Mouse (Mus musculus) cerebral cortex, adult 2 months (tissue): ENCODE measurements around the gene Gstt2.

Source experiments
- WGBS: fragments of 180-500 bp; shearing (Covaris S2); methylation state at CpG from one replicate; pipeline ENCODE4 v1.1.7; 2018; 5-methylcytosine and 5-hydroxymethylcytosine counted together

Gstt2 gene

DNA sequence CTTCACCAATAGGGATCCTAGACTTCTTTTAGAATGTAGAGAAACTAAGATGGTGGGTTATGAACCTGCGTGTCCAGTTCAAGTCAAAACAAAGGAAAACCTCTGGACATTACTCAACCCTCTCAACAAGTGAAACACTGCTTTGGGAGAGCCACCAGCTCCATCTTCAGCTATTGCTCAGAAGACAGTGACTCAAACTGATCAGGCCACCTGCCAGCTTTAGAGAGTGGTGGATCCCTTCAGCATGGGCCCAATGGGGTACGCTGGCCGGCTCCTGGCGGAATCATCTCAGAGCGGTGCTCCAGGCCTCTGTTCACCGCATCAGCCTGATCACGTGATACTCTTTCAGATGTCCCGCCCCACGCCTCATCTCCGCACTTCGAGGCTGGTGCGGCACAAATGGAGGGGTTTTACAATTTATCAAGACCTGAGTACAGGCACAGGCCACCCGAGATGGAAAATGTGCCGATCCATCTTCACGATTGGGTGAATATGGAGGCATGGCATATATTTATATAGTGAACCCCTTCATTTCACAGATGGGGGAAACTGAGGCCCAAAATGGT lies 18.3 kb upstream of the Gstt2 start:
- WGBS = 87% methylated on average over 15 of the region's 15 CpGs

DNA sequence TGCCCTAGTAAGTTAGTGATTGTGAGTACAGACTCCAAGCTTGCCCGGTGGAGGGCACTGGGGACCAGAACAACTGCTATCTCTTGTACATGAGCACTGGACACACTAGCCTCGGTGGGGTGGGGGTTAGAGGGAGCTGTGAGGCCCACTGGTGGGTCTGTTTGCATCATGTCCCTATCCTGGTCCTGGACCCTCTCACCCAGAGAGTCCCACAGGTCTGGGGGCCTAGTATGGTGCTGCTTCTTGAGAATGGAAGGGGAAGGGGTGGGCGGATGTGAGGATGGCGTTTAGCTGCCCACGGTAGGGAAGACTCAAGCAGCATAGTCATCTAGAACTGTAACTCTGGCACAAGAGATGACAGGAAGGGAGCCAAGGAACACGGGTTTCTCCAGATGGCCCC lies 17.6 kb upstream of the Gstt2 start:
- WGBS = 57% methylated on average over 6 of the region's 6 CpGs

- WGBS = 61% methylated on average over 5 of the region's 5 CpGs
Measured at GRCm38 (mm10) chr10:75854096-75854495, 16.9 kb upstream of the Gstt2 start.

DNA sequence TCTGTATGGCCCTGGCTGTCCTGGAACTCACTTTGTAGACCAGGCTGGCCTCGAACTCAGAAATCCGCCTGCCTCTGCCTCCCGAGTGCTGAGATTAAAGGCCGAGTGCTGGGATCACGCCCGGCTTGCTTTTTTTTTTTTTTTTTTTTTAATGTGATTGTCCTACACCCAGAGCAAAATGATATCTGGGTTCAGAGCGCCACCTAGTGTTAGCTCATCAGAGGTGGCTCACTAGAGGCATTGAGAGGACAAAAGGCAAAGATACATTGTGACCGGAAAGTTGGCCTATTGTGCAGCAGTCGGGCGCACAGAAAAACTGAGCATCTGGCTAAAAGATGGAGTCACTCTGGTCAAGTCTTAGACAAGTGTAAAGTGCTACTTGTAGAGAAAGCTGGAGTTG lies 16.2 kb upstream of the Gstt2 start:
- 12% methylated on average over 10 of the region's 10 CpGs for WGBS

- 97% methylated on average over 12 of the region's 12 CpGs for WGBS
Measured at GRCm38 (mm10) chr10:75852539-75853125, 15.4 kb upstream of the Gstt2 start.

- 60% methylated on average over 3 of the region's 3 CpGs for WGBS
Measured at GRCm38 (mm10) chr10:75851681-75852080, 14.5 kb upstream of the Gstt2 start.

DNA sequence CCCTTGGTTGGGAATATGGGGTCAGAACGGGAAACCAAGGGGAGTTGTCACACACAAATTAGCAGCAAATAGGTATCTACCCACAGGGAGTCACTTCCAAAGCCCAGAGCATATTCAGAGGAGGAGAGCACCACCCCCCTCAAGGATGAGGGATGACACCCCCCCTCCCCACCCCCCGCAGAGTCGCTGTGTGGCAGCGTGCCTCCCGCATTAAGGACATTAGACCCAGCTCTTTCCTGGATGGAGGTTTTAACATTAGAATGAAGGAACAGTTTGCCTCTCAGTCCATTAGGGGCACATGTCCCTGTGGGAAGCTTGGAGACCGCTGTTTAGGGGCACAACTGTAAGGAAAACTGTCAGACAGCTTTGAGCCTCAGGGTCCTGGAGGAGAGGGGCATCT lies 13.9 kb upstream of the Gstt2 start:
- 16% methylated on average over 6 of the region's 6 CpGs for WGBS

DNA sequence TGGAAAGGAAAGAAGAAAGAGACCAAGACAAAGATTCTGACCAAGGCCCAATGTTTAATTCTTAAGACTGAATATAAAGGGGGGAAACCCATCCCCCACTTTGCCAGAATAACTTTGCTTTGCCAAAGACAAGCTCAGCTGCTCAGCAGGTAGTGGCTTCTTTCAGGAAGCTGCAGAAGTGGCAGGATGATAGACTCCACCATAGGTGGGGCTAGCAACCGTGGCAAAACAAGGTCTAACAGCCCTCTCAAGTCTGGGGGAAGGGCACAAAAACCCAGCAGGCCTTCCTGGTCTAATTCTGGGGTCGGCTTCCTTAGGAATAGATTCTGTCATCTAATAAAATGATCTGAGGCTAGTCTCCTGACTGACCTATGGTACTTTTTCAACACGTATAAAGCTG lies 11.2 kb upstream of the Gstt2 start:
- WGBS = 61% methylated on average over 3 of the region's 3 CpGs

- 85% methylated on average over 6 of the region's 6 CpGs for WGBS
Measured at GRCm38 (mm10) chr10:75845306-75845930, 8.2 kb upstream of the Gstt2 start.

DNA sequence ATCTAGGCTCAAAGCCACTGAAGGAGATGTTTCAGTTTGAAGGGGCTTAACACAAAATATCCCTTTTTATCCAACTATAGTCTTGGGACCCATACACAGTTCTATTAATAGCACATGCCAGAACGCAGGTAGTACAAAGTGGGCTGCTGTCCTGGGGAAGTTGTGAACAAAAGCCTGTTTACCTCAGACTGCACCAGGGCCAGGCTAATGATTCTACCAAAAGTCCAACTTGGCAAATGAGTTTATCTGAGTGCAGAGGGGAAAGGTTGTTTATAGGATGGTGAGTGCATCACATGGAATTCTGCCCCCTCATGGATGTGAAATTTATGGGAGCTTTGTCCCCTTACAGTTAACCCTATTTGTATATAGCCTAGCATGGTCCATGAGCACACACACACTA lies 7.6 kb upstream of the Gstt2 start:
- 28% methylated on average over 1 of the region's 1 CpGs for WGBS

- 87% methylated on average over 6 of the region's 6 CpGs for WGBS
Measured at GRCm38 (mm10) chr10:75843898-75844297, 6.7 kb upstream of the Gstt2 start.

- WGBS = 87% methylated on average over 10 of the region's 10 CpGs
Measured at GRCm38 (mm10) chr10:75839092-75839491, 1.9 kb upstream of the Gstt2 start.

- WGBS = 12% methylated on average over 9 of the region's 10 CpGs
Measured at GRCm38 (mm10) chr10:75835761-75836531, 1.3 kb downstream of the Gstt2 start.

GRCm38 (mm10) chr10:75835307-75835706 lies 1.9 kb downstream of the Gstt2 start:
- WGBS = 3% methylated on average over 10 of the region's 10 CpGs

- WGBS = 18% methylated on average over 9 of the region's 9 CpGs
Measured at GRCm38 (mm10) chr10:75834721-75835120, 2.5 kb downstream of the Gstt2 start.

GRCm38 (mm10) chr10:75834250-75834649 lies 3.0 kb downstream of the Gstt2 start:
- WGBS = 2% methylated on average over 21 of the region's 21 CpGs

GRCm38 (mm10) chr10:75833456-75834080 lies 3.7 kb downstream of the Gstt2 start:
- 30% methylated on average over 21 of the region's 21 CpGs for WGBS

DNA sequence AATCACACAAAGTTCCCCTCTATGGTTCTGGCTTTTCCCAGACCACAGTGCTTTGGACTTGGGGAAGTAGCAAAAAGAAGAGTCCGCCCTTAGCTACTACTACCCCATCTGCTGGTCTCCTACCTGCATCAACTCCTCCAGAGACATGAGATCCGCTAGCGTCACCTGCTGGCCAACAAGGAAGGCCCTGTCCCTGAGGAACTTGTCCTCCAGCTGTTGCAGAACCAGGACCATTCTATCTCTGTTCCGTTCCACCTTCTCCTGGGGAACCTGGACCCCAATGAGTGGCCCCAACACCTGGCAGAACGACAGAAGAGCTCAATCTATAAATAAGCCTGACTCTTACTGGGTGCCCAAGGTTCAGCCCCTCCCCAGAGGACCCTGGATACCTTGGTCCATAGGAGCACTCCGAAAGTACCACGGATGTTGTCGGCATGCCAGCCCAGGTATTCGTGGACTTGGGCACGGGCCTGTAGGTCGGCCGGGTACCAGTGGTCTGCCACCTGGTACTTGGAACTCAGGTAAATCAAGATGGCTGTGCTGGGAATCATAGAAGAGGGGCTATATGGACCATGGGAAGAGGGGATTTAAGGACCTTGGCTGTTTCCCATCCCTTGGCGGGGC lies 4.8 kb downstream of the Gstt2 start:
- 73% methylated on average over 13 of the region's 13 CpGs for WGBS

DNA sequence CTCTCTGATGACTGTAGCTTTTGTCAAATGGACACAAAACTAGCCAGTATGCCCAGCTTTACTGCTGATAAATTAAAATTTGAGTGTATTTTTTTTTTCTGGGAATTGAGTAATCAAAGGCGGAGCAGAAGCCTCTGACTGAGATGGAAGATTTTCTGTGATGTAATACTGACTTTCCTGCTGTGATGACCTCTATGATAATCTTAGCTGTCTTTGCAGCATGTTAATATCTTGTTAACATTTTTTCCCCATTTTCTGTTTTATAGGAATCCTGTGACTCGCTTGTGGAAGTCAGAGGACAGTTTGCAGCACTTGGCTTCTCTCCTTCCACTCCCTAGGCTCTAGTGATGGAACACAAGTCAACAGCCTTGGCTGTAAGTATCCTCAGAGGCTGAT lies 7.0 kb downstream of the Gstt2 start:
- WGBS = 97% methylated on average over 2 of the region's 2 CpGs

DNA sequence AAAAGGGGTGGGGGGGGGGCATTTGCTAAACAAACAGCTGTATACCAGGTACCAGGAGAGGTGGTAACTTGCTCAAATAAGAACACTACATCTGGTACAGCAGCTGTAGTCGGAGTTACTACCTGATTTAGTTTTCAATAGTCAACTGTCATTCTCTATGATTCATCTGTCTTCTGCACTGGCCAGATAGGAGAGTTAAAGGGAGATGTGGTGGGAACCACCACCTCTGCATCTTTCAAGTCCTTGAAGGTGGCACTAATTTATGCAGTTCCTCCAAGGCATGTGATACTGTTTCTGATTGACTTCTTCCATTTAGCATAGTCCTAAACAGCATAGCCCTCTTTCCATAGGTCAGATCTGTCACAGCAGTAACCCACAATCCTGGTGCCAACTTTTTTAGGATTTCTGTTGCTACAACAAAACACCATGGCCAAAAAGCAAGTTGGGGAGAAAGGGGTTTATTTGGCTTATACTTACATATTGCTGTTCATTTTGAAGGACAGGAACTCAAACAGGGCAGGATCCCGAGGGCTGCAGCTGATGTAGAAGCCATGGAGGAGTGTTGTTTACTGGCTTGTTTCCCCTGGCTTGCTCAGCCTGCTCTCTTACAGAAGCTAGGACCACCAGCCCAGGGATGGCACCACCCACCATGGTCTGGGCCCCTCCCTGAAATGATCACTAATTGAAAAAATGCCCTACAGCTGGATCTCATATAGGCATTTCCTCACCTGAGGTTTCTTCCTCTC lies 7.5 kb downstream of the Gstt2 start:
- WGBS = 81% methylated on average over 2 of the region's 2 CpGs
